Mouse (Mus musculus): ENCODE data around the gene Gm4869. TPM values are rescaled to one million over a fixed set of nuclear protein-coding genes. Genes with fewer than 3 reads are reported as not detected.

The Gm4869 gene
- polyA plus RNA-seq (2014; fragmentation: Illumina TruSeq; extraction: RNeasy Lipid Tissue Mini Kit (QIAGEN cat#74804); ENCODE audit: low read depth, low replicate concordance) = not detected

DNA sequence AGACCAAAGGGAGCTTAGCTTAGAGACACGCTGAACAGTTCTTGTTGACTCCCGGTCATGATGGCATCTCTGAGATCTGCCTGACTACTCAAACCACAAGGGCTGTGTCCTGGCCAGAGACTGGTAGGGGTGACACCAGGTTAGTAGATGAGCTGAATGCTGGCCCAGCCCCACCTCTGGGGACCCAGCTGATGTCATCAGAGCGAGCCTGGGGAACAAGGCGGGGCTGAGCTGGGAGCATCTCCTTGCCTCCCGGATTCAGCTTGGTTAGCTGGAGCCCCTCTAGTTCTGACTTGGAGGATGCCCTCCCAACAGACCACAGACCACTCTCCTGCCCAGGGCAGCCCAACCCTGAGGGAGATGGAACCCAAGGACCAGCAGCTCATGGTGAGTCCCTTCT is at the start of gene Gm4869:
TSS of gene Gm4869 (plus strand) at position 301 of the 400 bp plus-strand sequence.

DNA sequence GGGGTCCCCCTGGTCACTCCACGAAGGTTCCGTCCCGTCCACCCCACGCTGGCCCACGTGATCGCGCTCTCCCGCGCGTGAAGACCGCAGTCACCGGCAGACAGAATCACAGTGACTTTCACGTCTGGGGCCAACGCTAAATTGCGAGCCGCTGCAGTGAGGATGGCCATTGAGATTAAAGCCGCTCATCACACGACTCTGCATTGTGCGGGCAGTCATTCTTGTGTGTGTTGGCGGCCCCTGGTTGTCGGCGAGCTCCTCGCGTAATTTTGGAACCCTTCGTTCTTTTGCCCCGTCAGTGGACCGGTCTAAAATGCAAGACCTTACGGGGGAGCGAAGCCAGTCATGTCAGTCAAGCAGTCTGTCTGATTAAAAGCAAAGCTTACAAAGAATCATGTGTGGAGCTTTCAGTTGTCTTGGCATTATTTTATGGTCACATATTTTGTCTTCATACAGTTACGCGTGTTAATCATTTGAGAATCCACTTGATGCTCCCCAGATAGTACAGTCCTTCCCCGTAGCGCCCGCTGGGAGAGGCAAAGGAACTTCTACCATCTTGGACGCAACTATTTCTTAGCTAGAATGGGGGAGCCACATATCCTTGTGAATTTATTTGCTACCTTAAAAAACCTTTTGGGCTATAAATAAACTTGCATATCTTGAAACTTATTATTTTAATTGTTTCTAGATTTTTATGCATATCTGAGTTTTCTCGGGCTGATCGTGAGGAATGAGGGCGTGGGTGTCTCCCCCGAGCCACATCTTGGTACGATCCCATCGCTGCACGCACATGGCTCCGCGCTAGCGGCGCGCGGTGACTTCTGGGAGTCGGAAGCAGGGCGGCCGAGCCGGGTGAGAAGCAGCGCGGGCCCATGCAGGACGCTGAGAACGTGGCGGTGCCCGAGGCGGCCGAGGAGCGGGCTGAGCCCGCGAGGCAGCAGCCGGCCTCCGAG is 26.7 kb upstream of the Gm4869 start, which contains the start of gene Eif3b:
TSS of gene Eif3b (plus strand) at position 840 of the 953 bp plus-strand sequence.

DNA sequence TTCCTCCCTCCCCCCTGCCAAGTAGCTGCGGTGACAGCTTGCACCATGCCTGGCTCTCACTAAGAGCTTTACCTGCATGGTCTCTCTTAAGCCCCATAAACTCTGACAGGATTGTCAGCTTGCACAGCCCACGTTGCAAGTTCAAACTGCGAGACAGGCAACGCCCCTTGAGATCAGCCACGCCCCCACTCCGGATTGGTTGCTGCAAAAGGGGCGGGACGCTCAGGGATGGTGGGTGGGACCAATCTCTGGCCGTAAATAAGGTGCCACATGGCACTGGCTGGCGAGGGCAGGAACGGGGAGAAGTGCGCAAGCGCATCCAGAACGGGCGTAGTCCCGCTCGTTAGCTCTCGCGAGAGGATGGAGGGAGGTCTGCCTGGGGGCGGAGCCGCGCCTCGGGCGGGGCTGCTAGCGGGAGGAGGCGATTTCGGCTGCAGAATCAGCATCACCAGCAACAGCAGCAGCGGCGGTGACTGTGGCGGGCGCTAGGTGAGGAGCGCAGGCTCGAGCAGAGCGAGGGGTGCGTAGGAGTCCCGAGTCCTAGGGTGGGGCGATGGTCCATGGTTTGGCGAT is 59.8 kb downstream of the Gm4869 start, which contains the start of gene Chst12:
TSS of gene Chst12 (plus strand) at position 343 of the 573 bp plus-strand sequence.

Other genes with a start within 250 kb of the Gm4869 start
- 0.46 TPM for gene Mad1l1, start 124.1 kb upstream of the Gm4869 start, polyA plus RNA-seq (2014; fragmentation: Illumina TruSeq; extraction: RNeasy Lipid Tissue Mini Kit (QIAGEN cat#74804); ENCODE audit: low read depth, low replicate concordance)
- gene Nudt1, start 124.0 kb upstream of the Gm4869 start, polyA plus RNA-seq (2014; fragmentation: Illumina TruSeq; extraction: RNeasy Lipid Tissue Mini Kit (QIAGEN cat#74804); ENCODE audit: low read depth, low replicate concordance) = 0.70 TPM
- 0.20 TPM for gene Mrm2, start 113.7 kb upstream of the Gm4869 start, polyA plus RNA-seq (2014; fragmentation: Illumina TruSeq; extraction: RNeasy Lipid Tissue Mini Kit (QIAGEN cat#74804); ENCODE audit: low read depth, low replicate concordance)
- 0.07 TPM for gene Snx8, start 56.4 kb upstream of the Gm4869 start, polyA plus RNA-seq (2014; fragmentation: Illumina TruSeq; extraction: RNeasy Lipid Tissue Mini Kit (QIAGEN cat#74804); ENCODE audit: low read depth, low replicate concordance)
- gene Eif3b, start 26.3 kb upstream of the Gm4869 start, polyA plus RNA-seq (2014; fragmentation: Illumina TruSeq; extraction: RNeasy Lipid Tissue Mini Kit (QIAGEN cat#74804); ENCODE audit: low read depth, low replicate concordance) = 112 TPM
- not detected for gene Chst12, start 59.9 kb downstream of the Gm4869 start, polyA plus RNA-seq (2014; fragmentation: Illumina TruSeq; extraction: RNeasy Lipid Tissue Mini Kit (QIAGEN cat#74804); ENCODE audit: low read depth, low replicate concordance)
- not detected for gene Grifin, start 119.4 kb downstream of the Gm4869 start, polyA plus RNA-seq (2014; fragmentation: Illumina TruSeq; extraction: RNeasy Lipid Tissue Mini Kit (QIAGEN cat#74804); ENCODE audit: low read depth, low replicate concordance)
- 0.11 TPM for gene Lfng, start 161.7 kb downstream of the Gm4869 start, polyA plus RNA-seq (2014; fragmentation: Illumina TruSeq; extraction: RNeasy Lipid Tissue Mini Kit (QIAGEN cat#74804); ENCODE audit: low read depth, low replicate concordance)
- gene Ttyh3, start 203.4 kb downstream of the Gm4869 start, polyA plus RNA-seq (2014; fragmentation: Illumina TruSeq; extraction: RNeasy Lipid Tissue Mini Kit (QIAGEN cat#74804); ENCODE audit: low read depth, low replicate concordance) = 0.77 TPM

All from testis, adult 10 weeks (tissue).